Mouse (Mus musculus): Measurements from ENCODE around the gene Cgnl1. TPM values are rescaled to one million over a fixed set of nuclear protein-coding genes. Genes with fewer than 3 reads are reported as not detected.

The Cgnl1 gene
- polyA plus RNA-seq, 1 experiment from 2014 or later, result 2.2 TPM

- DNase-seq, result peak; percentile 50
- H3K36me3 ChIP-seq (replicated peaks; ENCODE audit: insufficient read depth, low read length), result no peaks in the 10 kb centered on the region
These were observed 154.0 kb downstream of the Cgnl1 start for GRCm38 (mm10) chr9:71617363-71617762.

GRCm38 (mm10) chr9:71616185-71616584 is 155.2 kb downstream of the Cgnl1 start:
- no peak overlapping the region; the same call in 1 of the 2 replicates for H3K4me2 ChIP-seq (ENCODE audit: low read depth, low read length)
- no peaks in the 10 kb centered on the region for H3K9me3 ChIP-seq (ENCODE audit: low read length)
- H3K4me1 ChIP-seq (ENCODE audit: insufficient read depth), result no peaks in the 10 kb centered on the region
- no peak overlapping the region for H3K9ac ChIP-seq (replicated peaks)
- no peak overlapping the region for H3K27ac ChIP-seq (ENCODE audit: low read depth)
- TF ChIP-seq CTCF (IDR thresholded peaks at IDR 0.05; ENCODE audit: low read depth), result peak; percentile 93
- TF ChIP-seq EP300 (IDR thresholded peaks at IDR 0.05; ENCODE audit: low read depth), result no peak
- no peaks in the 10 kb centered on the region for H3K36me3 ChIP-seq (replicated peaks; ENCODE audit: insufficient read depth, low read length)
- ATAC-seq (peak; percentile 40; the same call in 1 of the 2 replicates), DNase-seq (peak; percentile 80)
- no peaks in the 10 kb centered on the region for H3K27me3 ChIP-seq (ENCODE audit: insufficient read depth, low read length)
- H3K4me3 ChIP-seq (ENCODE audit: low read depth, low read length), result no peak overlapping the region
- WGBS (ENCODE audit: insufficient replicate concordance), result 8% methylated on average over 3 of the region's 3 CpGs

More at GRCm38 (mm10) chr9:71617363-71617762, 154.0 kb downstream of the Cgnl1 start:
- Histone ChIP-seq H3K9ac (replicated peaks) (no peak overlapping the region), H3K9me3 (ENCODE audit: low read length) (no peaks in the 10 kb centered on the region), H3K27ac (ENCODE audit: low read depth) (no peak overlapping the region), H3K4me2 (ENCODE audit: low read depth, low read length) (no peak overlapping the region), H3K4me1 (ENCODE audit: insufficient read depth) (no peaks in the 10 kb centered on the region), H3K27me3 (ENCODE audit: insufficient read depth, low read length) (no peaks in the 10 kb centered on the region), H3K4me3 (ENCODE audit: low read depth, low read length) (no peak overlapping the region)
- TF ChIP-seq CTCF (IDR thresholded peaks at IDR 0.05; ENCODE audit: low read depth) (peak; percentile 74), EP300 (IDR thresholded peaks at IDR 0.05; ENCODE audit: low read depth) (no peak)
- ATAC-seq, result no peak
- 41% methylated on average over 8 of the region's 8 CpGs for WGBS (ENCODE audit: insufficient replicate concordance)

GRCm38 (mm10) chr9:71614643-71615042 is 156.8 kb downstream of the Cgnl1 start:
- DNase-seq, result peak; percentile 72
- H3K4me1 ChIP-seq (ENCODE audit: insufficient read depth), result no peaks in the 10 kb centered on the region
- no peak overlapping the region for H3K9ac ChIP-seq (replicated peaks)
- no peaks in the 10 kb centered on the region for H3K27me3 ChIP-seq (ENCODE audit: insufficient read depth, low read length)
- 12% methylated on average over 2 of the region's 2 CpGs for WGBS (ENCODE audit: insufficient replicate concordance)
- H3K4me2 ChIP-seq (ENCODE audit: low read depth, low read length), result no peak overlapping the region
- no peak overlapping the region for H3K4me3 ChIP-seq (ENCODE audit: low read depth, low read length)
- TF ChIP-seq EP300 (IDR thresholded peaks at IDR 0.05; ENCODE audit: low read depth) (no peak), CTCF (IDR thresholded peaks at IDR 0.05; ENCODE audit: low read depth) (peak; percentile 88)
- no peak overlapping the region for H3K27ac ChIP-seq (ENCODE audit: low read depth)
- no peaks in the 10 kb centered on the region for H3K36me3 ChIP-seq (replicated peaks; ENCODE audit: insufficient read depth, low read length)
- ATAC-seq, result no peak
- H3K9me3 ChIP-seq (ENCODE audit: low read length), result no peaks in the 10 kb centered on the region

GRCm38 (mm10) chr9:71612981-71613380 is 158.4 kb downstream of the Cgnl1 start:
- no peak overlapping the region for H3K27ac ChIP-seq (ENCODE audit: low read depth)
- H3K36me3 ChIP-seq (replicated peaks; ENCODE audit: insufficient read depth, low read length), result no peaks in the 10 kb centered on the region
- H3K4me2 ChIP-seq (ENCODE audit: low read depth, low read length), result no peak overlapping the region
- no peaks in the 10 kb centered on the region for H3K9me3 ChIP-seq (ENCODE audit: low read length)
- no peaks in the 10 kb centered on the region for H3K4me1 ChIP-seq (ENCODE audit: insufficient read depth)
- peak; percentile 47 for DNase-seq
- H3K9ac ChIP-seq (replicated peaks), result no peak overlapping the region
- no peak for ATAC-seq
- no peak for TF ChIP-seq EP300 (IDR thresholded peaks at IDR 0.05; ENCODE audit: low read depth)
- TF ChIP-seq CTCF (IDR thresholded peaks at IDR 0.05; ENCODE audit: low read depth), result peak; percentile 84
- WGBS (ENCODE audit: insufficient replicate concordance), result 79% methylated on average over 6 of the region's 6 CpGs
- H3K27me3 ChIP-seq (ENCODE audit: insufficient read depth, low read length), result no peaks in the 10 kb centered on the region
- H3K4me3 ChIP-seq (ENCODE audit: low read depth, low read length), result no peak overlapping the region

- 75% methylated on average over 4 of the region's 4 CpGs for WGBS (ENCODE audit: insufficient replicate concordance)
These were observed 159.5 kb downstream of the Cgnl1 start for GRCm38 (mm10) chr9:71611876-71612275.

GRCm38 (mm10) chr9:71609010-71609409 is 162.4 kb downstream of the Cgnl1 start:
- DNase-seq (no peak), ATAC-seq (no peak)
- H3K9me3 ChIP-seq (ENCODE audit: low read length), result no peaks in the 10 kb centered on the region
- H3K36me3 ChIP-seq (replicated peaks; ENCODE audit: insufficient read depth, low read length), result no peaks in the 10 kb centered on the region
- H3K27ac ChIP-seq (ENCODE audit: low read depth), result no peak overlapping the region
- TF ChIP-seq CTCF (IDR thresholded peaks at IDR 0.05; ENCODE audit: low read depth) (no peak), EP300 (IDR thresholded peaks at IDR 0.05; ENCODE audit: low read depth) (no peak)
- no peaks in the 10 kb centered on the region; the same call in 1 of the 2 replicates for H3K4me1 ChIP-seq (ENCODE audit: insufficient read depth)
- H3K27me3 ChIP-seq (ENCODE audit: insufficient read depth, low read length), result no peaks in the 10 kb centered on the region
- H3K4me3 ChIP-seq (ENCODE audit: low read depth, low read length), result no peak overlapping the region
- no peak overlapping the region for H3K9ac ChIP-seq (replicated peaks)
- 69% methylated on average over 6 of the region's 6 CpGs for WGBS (ENCODE audit: insufficient replicate concordance)
- H3K4me2 ChIP-seq (ENCODE audit: low read depth, low read length), result no peak overlapping the region

More at GRCm38 (mm10) chr9:71611876-71612275, 159.5 kb downstream of the Cgnl1 start:
- H3K36me3 ChIP-seq (replicated peaks; ENCODE audit: insufficient read depth, low read length), result no peaks in the 10 kb centered on the region
- ATAC-seq, result no peak
- no peak overlapping the region for H3K4me3 ChIP-seq (ENCODE audit: low read depth, low read length)
- no peak overlapping the region for H3K27ac ChIP-seq (ENCODE audit: low read depth)
- H3K9me3 ChIP-seq (ENCODE audit: low read length), result no peaks in the 10 kb centered on the region
- no peak for DNase-seq
- H3K27me3 ChIP-seq (ENCODE audit: insufficient read depth, low read length), result no peaks in the 10 kb centered on the region
- H3K4me1 ChIP-seq (ENCODE audit: insufficient read depth), result no peaks in the 10 kb centered on the region
- H3K9ac ChIP-seq (replicated peaks), result no peak overlapping the region
- TF ChIP-seq EP300 (IDR thresholded peaks at IDR 0.05; ENCODE audit: low read depth) (no peak), CTCF (IDR thresholded peaks at IDR 0.05; ENCODE audit: low read depth) (no peak)
- H3K4me2 ChIP-seq (ENCODE audit: low read depth, low read length), result no peak overlapping the region

All from liver, postnatal 0 days (tissue).